Mouse (Mus musculus) T-helper 1 cell (primary cell): ENCODE data around the gene Nfia.

Source experiments
- in situ Hi-C: fragments of 300-600 bp; cut with MboI, MseI; formaldehyde crosslinking; loops from one replicate; pipeline ENCODE4 v1.15.1; 2025; ENCODE audit warnings: high pct_unique_total_duplicates

Gene Nfia

GRCm38 (mm10) chr4:97813996-97814395 lies 41.5 kb downstream of the Nfia start:
- in situ Hi-C loops: loop anchor here (10.0 kb wide), 1 partner anchor 759 kb away; no protein-coding TSS in a partner anchor

- in situ Hi-C loops: loop anchor here (10.0 kb wide), 1 partner anchor 760 kb away; no protein-coding TSS in a partner anchor
Measured at GRCm38 (mm10) chr4:97814515-97814914, 42.0 kb downstream of the Nfia start.

GRCm38 (mm10) chr4:97816001-97816400 lies 43.5 kb downstream of the Nfia start:
- in situ Hi-C loops: loop anchor here (10.0 kb wide), 1 partner anchor 761 kb away; no protein-coding TSS in a partner anchor

- in situ Hi-C loops: loop anchor here (10.0 kb wide), 1 partner anchor 762 kb away; no protein-coding TSS in a partner anchor
Measured at GRCm38 (mm10) chr4:97816753-97817152, 44.2 kb downstream of the Nfia start.

- in situ Hi-C loops: loop anchor here (10.0 kb wide), 1 partner anchor 763 kb away; no protein-coding TSS in a partner anchor
Measured at GRCm38 (mm10) chr4:97817741-97818140, 45.2 kb downstream of the Nfia start.

GRCm38 (mm10) chr4:97818498-97818897 lies 46.0 kb downstream of the Nfia start:
- in situ Hi-C loops: loop anchor here (10.0 kb wide), 1 partner anchor 764 kb away; no protein-coding TSS in a partner anchor

GRCm38 (mm10) chr4:97819101-97819500 lies 46.6 kb downstream of the Nfia start:
- in situ Hi-C loops: loop anchor here (10.0 kb wide), 1 partner anchor 764 kb away; no protein-coding TSS in a partner anchor

GRCm38 (mm10) chr4:97820474-97821259 lies 48.1 kb downstream of the Nfia start:
- in situ Hi-C loops: no loop called here

- in situ Hi-C loops: no loop called here
Measured at GRCm38 (mm10) chr4:97821556-97822251, 49.2 kb downstream of the Nfia start.

GRCm38 (mm10) chr4:97823512-97823911 lies 51.0 kb downstream of the Nfia start:
- in situ Hi-C loops: no loop called here

- in situ Hi-C loops: no loop called here
Measured at GRCm38 (mm10) chr4:97824451-97824850, 51.9 kb downstream of the Nfia start.

- in situ Hi-C loops: no loop called here
Measured at GRCm38 (mm10) chr4:97825432-97825831, 52.9 kb downstream of the Nfia start.

- in situ Hi-C loops: no loop called here
Measured at GRCm38 (mm10) chr4:97825841-97826240, 53.3 kb downstream of the Nfia start.

GRCm38 (mm10) chr4:97827115-97827514 lies 54.6 kb downstream of the Nfia start:
- in situ Hi-C loops: no loop called here

GRCm38 (mm10) chr4:97828579-97828978 lies 56.0 kb downstream of the Nfia start:
- in situ Hi-C loops: no loop called here

- in situ Hi-C loops: no loop called here
Measured at GRCm38 (mm10) chr4:97829336-97830050, 57.0 kb downstream of the Nfia start.

- in situ Hi-C loops: no loop called here
Measured at GRCm38 (mm10) chr4:97830051-97830853, 57.7 kb downstream of the Nfia start.

GRCm38 (mm10) chr4:97830935-97831608 lies 58.5 kb downstream of the Nfia start:
- in situ Hi-C loops: no loop called here

GRCm38 (mm10) chr4:97831611-97832278 lies 59.2 kb downstream of the Nfia start:
- in situ Hi-C loops: no loop called here

GRCm38 (mm10) chr4:97832279-97832640 lies 59.7 kb downstream of the Nfia start:
- in situ Hi-C loops: no loop called here
